Mouse (Mus musculus): ENCODE measurements around the gene Aip.
A peak's percentile ranks its signal among the peaks of the same experiment; 100 is the strongest.

The Aip gene

DNA sequence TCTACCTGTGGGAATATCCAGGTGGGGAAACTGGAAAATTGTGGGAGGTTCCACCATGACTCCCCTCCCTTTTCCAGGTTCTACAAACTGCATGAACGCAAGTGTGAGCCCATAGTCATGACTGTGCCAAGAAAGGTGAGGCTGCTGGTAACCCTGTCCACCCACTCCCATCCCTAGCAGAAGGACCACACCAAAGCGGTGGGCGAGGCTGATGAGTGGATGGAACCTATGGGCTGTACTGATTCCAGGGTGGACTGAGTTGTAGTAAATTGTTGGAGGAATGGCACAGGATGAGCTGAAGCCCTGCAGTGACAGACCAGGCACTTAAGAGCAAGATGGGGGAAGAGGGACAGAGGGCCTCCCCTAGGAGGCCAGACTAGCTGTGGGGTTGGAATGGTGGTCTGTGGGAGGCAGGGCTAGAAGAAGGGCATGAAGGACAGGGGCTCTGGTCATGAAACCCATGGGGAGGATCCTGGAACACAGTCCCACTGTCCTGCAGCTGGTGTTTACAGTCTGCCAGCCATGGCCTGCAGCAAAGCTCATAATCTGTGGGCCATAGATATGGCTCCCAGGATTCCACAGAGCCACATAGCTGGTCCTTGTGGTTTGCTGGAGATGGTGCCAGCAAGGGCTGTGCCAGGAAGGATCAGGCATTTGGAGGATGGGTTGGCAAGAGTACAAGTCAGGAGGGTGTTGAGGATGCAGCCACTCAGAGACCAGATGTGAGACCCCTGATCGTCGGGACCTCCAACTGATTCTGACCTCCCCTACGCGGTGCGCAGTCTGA, 27.0 kb upstream of the Aip start:
- no peak for DNase-seq (ENCODE audit: low spot score)

DNA sequence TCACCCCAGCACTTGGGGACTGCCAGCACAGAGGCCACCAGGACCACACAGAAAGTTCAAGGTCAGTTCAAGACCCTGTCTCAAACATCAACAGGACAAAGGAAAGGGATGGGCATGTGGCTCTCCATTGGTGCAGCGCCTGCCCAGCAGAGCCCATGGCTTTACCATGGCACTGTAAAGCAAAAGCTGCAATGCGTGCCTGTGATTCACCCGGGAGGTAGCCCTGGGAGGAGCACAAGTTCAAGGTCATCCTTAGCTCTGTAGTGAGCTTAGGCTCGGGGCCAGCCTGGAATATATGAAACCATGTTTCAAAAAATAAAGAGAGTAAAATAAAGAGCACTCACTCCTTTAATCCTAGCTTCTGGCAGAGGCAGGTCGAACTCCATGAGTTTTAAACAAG, 26.2 kb upstream of the Aip start:
- DNase-seq (ENCODE audit: low spot score) = no peak

DNA sequence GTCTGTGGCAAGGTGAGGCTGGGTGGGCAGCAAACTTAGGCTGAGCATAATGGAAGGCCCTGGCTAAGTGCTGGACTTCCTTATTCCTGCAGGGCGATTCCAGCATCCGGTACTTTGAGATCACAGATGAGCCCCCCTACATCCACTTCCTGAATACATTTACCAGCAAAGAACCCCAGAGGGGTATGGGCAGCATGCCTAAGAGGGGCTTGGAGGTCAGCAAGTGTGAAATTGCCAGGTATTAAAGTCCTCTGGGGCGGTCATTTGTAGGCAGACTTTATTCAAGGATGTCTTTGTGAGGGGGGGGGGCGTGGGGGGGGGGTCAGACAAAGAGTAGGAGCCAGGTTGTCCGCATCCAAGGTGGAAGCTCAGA, 25.8 kb upstream of the Aip start:
- DNase-seq (ENCODE audit: low spot score) = no peak

DNA sequence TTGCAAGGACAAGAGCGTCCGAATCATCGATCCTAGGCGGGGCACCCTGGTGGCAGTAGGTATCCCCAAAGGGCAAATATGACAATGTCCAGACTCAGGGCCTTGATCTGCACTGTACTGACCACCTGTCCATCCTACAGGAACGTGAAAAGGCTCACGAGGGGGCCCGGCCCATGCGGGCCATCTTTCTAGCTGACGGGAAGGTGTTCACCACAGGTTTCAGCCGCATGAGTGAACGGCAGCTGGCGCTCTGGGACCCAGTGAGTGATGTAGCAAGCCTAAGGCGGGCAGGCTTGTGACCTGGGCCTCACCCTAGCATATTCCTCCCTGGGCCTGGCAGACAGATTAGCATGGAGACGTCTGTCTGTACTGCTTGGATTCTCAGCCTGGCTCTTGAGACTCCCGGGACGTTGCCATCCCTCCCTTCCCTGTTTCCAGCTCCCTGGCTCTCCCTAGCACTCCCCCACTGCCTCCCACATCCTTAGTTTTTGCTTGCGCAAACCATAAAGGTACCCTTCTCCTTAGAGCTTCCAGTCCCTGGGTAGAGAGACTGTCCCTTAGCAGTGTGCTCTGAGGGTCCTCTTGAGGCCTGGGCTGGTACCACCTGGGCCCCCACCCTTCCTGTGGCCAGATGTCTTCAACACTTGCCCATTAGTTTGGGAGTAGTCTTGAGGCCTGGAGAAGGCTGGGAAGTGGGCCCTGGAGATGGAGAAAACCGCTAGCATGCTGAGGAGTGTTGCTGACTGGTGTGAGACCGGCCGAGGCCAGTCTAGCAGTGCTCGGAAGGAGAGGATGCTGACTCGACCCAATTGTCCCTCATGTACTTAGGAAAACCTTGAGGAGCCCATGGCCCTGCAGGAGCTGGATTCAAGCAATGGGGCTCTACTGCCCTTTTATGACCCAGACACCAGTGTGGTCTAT, 25.2 kb upstream of the Aip start:
- DNase-seq (ENCODE audit: low spot score) = no peak

DNA sequence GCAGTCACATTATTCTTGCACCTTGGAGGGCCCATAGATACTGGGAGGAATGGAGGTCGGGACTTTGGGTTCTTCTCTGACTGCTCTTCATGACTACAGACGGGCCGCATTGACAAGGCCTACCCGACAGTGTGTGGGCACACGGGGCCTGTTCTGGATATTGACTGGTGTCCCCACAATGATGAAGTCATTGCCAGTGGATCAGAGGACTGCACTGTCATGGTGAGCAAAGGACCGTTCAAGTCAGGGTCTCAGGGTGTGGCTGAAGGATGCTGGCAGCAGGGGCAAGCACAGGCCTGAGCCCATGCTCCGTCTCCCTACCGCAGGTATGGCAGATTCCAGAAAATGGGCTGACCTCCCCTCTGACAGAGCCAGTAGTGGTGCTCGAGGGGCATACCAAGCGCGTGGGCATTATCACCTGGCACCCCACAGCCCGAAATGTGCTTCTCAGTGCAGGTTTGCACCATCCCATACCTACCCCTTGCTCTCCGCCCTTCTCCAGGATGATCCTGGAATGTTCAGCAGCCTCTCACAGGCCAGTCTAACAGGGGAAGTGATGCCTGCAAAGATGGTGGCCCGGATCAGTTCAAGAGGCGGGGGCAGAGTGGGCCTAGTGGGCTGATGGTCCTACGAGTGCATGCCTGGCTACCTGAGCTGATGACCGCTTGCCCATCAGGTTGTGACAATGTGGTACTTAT, 24.3 kb upstream of the Aip start:
- no peak for DNase-seq (ENCODE audit: low spot score)

DNA sequence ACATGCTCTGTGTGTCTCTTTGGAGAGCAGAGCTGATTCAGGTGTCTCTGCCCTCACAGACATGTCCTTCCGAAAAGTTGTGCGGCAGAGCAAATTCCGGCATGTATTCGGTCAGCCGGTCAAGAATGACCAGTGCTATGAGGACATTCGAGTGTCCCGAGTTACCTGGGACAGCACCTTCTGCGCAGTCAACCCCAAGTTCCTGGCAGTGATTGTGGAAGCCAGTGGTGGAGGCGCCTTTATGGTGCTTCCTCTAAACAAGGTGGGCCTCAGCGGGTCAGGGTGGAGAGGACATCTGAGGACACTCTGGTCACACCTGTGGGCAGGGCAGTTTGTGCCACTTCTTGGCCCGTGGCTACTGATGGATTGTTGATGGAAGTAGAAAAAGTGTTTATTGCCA, 23.6 kb upstream of the Aip start:
- no peak for DNase-seq (ENCODE audit: low spot score)

DNA sequence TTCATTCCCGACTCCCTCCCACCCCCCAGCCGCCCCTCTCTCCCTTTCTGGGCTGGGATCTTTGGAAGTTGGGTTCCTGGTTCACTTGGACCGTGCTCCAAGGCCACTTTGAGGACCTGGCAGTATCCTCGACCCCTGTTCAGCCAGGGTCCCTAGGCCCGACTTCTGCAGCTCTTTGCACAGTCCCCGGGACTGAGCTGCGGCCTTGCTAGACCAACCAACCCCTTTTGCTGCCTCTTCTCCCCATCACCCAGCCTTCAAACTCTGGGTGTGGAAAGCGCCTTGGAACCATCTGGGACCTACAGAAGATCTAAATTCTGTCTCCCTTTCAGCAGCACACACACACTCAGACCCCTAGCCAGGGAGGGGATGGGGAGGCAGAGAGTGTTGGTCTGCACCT, 23.2 kb upstream of the Aip start:
- DNase-seq (ENCODE audit: low spot score) = no peak

DNA sequence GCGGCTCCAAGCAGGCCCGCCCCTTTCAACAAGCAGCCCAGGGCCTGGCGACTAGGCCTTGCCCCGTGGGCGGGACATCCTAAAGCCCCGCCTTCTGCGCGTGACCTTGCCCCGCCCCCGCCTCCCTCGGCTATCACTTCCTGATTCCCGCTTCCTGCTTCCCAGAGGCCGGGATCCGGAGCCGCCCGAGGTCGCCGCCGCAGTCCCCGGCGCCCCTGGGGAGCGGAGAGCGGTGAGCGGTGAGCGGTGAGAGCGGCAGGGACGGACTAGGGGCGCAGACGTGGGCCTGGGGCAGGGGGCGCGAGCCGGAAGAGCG, 22.8 kb upstream of the Aip start, which contains the start of gene Coro1b:
TSS of gene Coro1b (plus strand) at position 129 of the 316 bp plus-strand sequence.
- DNase-seq (ENCODE audit: low spot score) = peak; percentile 95

DNA sequence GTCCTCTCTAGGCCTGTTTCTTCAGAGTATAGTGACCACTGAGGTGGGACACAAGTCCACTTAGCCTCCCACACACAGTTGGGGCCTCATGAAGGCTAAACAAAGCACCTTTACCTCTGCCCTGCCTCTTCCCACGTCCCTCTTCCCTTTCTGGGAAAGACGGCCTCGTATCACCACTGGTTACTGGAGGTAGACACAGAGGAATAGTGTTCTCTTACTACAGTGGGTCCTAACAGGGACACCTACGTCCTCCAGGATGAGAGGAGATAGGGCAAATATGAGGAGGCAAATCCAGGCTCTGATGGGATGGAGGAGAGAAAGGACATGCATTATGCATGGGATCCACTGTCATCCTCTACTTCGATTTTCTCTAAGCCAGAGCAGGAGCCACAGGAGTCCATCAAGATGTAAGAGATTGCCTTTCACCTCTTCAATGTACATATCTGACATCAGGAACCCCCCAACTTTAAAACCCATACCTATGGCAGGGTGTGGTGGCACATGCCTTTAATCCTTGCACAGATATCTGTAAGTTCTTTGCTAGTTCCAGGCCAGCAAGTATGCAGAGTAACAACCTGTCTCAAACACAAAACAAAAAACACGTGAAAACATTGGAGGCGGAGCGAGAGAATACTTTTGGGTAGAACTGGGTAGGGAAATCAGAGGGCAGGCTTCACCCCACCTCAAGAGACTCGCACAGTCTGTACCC, 22.3 kb upstream of the Aip start:
- no peak for DNase-seq (ENCODE audit: low spot score)

DNA sequence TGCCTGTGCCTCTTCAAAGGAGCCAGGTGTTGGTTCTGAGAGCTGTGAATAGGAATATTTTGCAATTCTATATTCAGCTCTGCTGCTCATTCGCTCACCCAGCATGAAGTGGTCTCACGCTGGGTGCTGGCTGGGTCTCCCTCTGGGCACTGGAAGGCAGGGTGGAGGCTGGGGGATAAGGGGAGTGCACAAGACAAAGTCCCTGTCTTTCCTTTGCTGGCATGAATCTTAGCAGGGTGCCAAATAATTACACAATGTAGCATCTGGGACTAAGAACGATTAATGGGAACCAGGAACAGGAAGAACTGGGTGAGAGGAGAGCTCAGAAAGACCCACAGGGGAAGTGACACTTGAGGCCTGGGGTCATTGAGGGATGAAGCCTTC, 21.4 kb upstream of the Aip start:
- DNase-seq (ENCODE audit: low spot score) = no peak

DNA sequence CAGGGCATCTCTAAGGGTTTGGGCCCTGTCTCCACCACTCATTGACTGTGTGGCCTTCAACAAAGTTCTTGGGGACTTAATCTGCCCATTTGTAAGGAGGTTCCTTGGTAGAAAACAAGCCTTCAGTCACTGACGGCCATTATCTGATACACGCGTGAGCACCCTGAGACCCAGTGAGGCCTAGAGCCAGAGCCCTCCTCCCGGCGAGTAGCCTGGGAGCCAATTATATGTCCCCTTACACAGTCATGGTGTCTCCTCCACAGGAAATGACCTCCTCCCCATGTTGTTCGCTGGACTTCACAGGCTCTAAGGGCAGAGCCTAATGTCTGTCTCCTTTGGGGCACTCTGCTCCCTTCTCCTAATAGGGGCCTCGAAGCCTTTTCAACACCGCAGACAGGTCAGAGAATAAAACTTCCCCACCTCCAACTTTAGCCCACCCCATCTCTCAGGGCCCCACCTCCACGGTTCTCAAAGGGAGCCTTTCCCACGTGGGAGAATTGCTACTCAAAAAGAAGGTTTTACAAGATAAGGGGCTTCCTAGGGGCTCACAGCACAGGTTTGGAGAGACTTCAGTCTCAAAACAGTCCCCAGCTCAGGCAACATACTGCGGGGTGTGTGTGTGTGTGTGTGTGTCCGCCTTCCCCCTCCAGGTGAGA, 20.8 kb upstream of the Aip start:
- DNase-seq (ENCODE audit: low spot score) = no peak

DNA sequence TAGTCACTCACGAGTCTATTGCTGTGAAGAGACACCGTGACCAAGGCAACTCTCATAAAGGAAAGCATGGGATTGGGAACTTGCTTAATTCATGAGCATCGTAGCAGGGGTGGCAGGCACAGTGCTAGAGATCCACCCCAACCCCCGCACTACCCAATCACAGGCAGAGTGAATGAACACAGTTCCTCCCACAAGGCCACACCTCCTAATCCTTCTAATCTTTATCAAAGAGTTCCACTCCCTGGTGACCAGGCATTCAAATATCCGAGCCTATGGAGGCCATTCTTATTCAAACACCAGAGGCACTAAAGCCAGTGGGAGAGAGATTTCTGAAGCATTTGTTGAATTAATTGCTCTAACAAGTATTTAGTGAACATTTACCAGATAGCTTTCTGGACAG, 20.3 kb upstream of the Aip start:
- DNase-seq (ENCODE audit: low spot score) = no peak

DNA sequence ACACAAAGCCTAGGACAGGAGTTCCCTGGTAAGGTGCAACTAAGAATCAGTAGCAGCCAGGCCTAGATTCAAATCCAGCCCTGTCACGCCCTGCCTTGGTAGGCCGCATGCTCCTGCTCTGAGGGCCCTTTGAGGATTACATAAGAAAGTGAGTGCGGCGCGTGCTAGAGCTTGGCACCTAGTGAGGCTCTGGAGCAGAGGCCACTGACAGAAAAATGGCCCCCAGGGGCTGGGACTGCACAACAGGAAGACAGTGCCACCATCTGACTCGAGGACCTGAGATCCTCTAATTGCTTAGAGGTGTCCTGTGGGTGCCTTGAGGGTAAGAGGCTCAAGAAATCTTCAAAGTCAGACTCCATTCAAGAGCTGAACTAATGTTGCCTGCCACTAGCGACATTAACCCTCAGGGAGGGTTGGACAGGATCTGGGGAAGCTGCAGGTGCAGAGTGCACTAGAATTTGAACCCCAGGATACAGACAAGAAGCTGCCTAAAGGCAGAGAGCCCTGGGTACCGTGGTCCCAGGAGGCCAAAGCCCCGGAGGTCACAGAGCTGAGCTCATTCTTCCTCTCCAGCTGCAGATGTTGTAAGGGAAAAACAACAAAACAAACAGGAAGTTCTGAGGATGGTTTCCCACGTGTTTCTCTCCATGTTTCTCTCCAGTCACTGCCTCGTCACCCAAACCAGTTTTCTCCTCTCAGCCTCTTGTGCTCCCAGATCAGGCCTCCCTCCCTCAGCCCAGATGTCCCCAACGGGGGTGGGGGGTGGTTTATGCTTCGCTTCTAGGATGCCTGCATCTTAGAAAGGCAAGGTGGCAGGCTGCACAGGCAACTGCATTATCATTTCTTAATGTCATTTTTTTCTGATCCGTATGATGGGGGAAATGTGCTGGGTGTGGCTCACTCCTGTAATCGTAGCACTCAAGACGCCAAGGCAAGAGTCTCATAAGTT, 19.2 kb upstream of the Aip start:
- no peak for DNase-seq (ENCODE audit: low spot score)

DNA sequence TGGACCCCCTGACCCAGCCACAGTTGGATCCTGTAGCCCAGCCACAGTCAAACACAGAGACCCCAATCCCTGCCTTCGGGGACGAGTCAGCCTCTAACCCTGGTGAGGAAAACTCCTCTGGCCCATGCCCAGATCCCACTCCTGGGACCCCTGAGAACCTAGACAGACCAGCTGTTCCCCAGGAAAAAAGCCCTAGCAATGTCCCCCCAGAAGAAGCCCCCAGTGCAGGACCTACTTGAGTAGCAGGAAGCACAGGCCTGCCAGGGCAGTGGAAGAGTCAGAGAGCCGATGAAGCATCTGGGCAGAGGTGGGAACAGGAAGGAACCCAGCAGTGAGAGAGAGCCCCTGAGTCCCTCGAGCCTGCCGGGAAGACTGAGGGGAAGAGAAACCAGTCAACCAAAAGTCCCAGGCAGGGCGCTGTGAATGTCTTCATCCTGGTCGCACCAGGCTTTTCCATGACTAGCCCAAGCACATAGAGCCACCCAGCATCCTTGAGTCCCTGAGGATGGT, 18.2 kb upstream of the Aip start, which contains the start of gene Cabp4:
TSS of gene Cabp4 (minus strand) at position 275 of the 510 bp plus-strand sequence.
- no peak for DNase-seq (ENCODE audit: low spot score)

DNA sequence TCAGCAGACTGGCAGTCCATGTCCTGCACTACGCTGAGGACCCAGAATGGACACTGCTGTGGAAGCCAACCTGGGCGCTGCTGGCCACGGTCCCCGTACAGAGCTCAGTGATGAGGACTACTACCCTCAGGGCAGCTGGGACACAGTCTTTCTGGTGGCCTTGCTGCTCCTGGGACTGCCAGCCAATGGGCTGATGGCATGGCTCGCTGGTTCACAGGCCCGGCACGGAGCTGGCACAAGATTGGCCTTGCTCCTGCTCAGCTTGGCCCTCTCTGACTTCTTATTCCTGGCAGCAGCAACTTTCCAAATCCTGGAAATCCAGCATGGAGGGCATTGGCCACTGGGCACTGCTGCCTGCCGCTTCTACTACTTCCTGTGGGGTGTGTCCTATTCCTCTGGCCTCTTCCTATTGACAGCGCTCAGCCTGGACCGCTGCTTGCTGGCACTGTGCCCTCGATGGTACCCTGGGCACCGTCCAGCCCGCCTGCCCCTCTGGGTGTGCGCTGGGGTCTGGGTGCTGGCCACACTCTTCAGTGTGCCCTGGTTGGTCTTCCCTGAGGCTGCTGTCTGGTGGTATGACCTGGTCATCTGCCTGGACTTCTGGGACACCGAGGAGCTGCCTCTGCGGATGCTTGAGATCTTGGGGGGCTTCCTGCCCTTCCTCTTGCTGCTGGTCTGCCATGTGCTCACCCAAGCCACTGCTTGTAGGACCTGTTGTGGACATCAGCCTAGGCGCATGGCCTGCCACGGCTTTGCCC, 16.9 kb upstream of the Aip start:
- no peak for DNase-seq (ENCODE audit: low spot score)

DNA sequence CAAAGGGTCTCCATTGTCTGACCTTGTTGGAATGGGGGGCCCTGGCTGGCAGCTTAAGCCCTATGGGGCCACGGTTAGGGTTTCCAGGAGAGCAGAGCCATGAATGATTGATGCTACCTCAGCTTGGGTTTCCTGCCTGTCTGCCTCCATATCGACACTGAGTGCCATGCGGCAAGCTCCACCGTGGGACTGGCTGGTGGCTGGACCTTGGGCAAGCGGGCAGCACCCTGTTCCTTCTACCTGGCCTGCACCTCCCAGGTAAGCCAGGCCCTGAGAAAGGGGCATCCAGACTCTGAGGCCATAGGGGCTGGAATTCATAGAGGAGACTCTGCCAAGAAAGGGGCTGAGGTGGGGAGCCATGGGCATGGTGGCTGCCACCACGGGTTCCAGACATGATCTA, 14.5 kb upstream of the Aip start:
- DNase-seq (ENCODE audit: low spot score) = no peak

DNA sequence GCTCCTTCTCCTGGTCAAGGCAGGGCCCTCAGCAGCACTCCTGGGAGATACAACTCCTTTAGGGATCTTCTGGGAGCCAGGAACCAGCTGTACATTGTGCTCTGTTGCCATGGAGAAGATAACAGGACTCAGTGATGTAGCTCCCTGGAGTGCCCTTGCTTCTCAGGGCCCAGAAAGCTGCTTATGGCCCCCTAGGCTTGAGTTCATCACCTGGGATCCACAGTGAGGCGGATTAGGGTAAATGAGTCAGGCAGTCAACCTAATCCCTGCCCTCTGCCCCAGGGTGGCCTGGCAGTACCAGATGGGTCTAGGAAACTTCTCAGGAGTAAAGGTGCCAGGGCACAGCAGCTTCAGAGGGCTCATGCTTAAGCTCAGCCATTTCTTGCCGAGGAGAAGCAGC, 13.8 kb upstream of the Aip start, which contains the start of gene Gpr152:
TSS of gene Gpr152 (plus strand) at position 342 of the 400 bp plus-strand sequence.
- no peak for DNase-seq (ENCODE audit: low spot score)

DNA sequence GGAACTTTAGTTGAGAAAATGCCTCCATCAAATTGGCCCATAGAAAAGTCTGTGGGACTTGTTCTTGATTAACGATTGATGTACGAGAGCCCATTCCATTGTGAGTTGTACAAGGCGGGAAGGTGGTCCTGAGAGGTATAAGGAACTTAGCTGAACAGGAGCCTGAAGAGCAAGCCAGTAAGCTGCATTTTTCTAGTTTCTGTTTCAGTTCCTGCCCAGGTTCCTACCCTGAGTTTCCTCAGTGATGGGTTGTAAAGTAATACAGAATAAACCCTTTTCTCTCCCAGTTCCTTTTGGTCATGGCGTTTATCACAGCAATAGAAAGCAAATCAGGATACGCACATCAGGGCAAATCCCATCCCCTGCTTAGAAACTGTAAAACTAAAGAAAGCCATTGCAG, 12.3 kb upstream of the Aip start:
- no peak for DNase-seq (ENCODE audit: low spot score)

DNA sequence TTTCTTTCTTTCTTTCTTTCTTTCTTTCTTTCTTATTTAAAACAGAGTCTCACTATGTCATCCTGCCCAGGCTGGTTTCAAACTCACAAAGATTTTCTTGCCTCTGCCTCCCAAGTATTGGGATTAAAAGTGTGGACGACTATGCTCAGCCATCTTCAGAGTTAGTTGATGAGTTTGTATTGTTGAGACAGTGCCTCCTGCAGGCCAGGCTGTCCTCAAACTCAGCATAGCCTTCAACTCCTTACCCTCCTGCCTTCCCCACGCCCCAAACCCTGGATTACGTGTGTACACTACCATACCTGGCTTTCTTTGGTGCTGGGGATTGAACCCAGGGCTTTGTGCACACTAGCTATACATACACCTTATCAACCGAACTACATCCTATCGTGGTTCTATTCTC, 10.8 kb upstream of the Aip start:
- DNase-seq (ENCODE audit: low spot score) = no peak

Measured in ovary, adult 18-20 months (tissue).